ENCODE assay signal across 7 mouse cellular contexts in genomic region chr15:82364561-82364960, GRCm38 (mm10). TPM values are rescaled to one million over a fixed set of nuclear protein-coding genes. Genes with fewer than 3 reads are reported as not detected.
DNase-seq lines count a peak whose midpoint lies in the region; ATAC-seq and TF ChIP-seq lines count a peak whose summit lies in the region.
"Not testable (repeated sequence)": the region's sequence is repeated elsewhere in the genome, so short reads cannot be mapped to it uniquely, and the experiment has no call there.

No protein-coding gene starts in this region.

- not testable (repeated sequence) for TF ChIP-seq EP300 in liver, postnatal 0 days (IDR thresholded peaks at IDR 0.05; ENCODE audit: low read depth)

- peak overlapping the region; percentile 57; the same call in 1 of the 2 replicates for H3K4me3 ChIP-seq in G1E (ENCODE audit: low read depth, low read length)
- H3K4me3 ChIP-seq in gastrocnemius, adult 2 months, result peak overlapping the region; percentile 58
- not testable (repeated sequence) for H3K4me3 ChIP-seq in heart, embryonic 15.5 days; liver, embryonic 11.5 days (ENCODE audit: low read depth, low read length); liver, postnatal 0 days (ENCODE audit: low read depth, low read length)
- H3K4me3 ChIP-seq in spleen, adult 2 months (ENCODE audit: extremely low read depth, insufficient read depth, insufficient read length), result peak overlapping the region; percentile 14; the same call in 1 of the 2 replicates

- H3K4me2 ChIP-seq in heart, embryonic 15.5 days, result peak overlapping the region; percentile 45; the same call in 1 of the 2 replicates
- peak overlapping the region; percentile 42 for H3K4me2 ChIP-seq in liver, embryonic 11.5 days
- peak overlapping the region; percentile 48; the same call in 1 of the 2 replicates for H3K4me2 ChIP-seq in liver, postnatal 0 days (ENCODE audit: low read depth, low read length)

- H3K4me1 ChIP-seq in G1E (ENCODE audit: insufficient read depth, low read depth, low read length); heart, embryonic 15.5 days (replicated peaks); liver, embryonic 11.5 days (replicated peaks; ENCODE audit: control insufficient read depth, insufficient read depth, low read length); spleen, adult 2 months (ENCODE audit: control insufficient read depth, insufficient read depth, insufficient read length): not testable (repeated sequence)
- H3K4me1 ChIP-seq in liver, postnatal 0 days (ENCODE audit: insufficient read depth), result peaks cover 15% of the 10 kb centered on the region

- not testable (repeated sequence) for ATAC-seq in G1E (ENCODE audit: extremely low read depth, insufficient number of reproducible peaks, low FRiP score, poor library complexity, severe bottlenecking); heart, embryonic 15.5 days (replicated peaks; ENCODE audit: insufficient number of reproducible peaks, insufficient read depth, low FRiP score, low read depth); liver, embryonic 11.5 days (replicated peaks; ENCODE audit: low FRiP score); liver, postnatal 0 days

- DNase-seq in G1E (ENCODE audit: low spot score); gastrocnemius, adult 2 months; liver, embryonic 11.5 days (ENCODE audit: low spot score); liver, postnatal 0 days: not testable (repeated sequence)
- DNase-seq in kidney, adult 18-20 months, result peak; percentile 15
- peak in 1 of 2 experiments; percentile 1 for DNase-seq in spleen, adult 2 months (ENCODE audit: low read depth in 1 of 2, low spot score in 2 of 2)

- H3K9me3 ChIP-seq in G1E (replicated peaks); heart, embryonic 15.5 days (replicated peaks); liver, embryonic 11.5 days (ENCODE audit: control insufficient read depth, low read length); liver, postnatal 0 days (ENCODE audit: low read length): not testable (repeated sequence)

- H3K9ac ChIP-seq in heart, embryonic 15.5 days; liver, embryonic 11.5 days (ENCODE audit: low read depth, low read length); liver, postnatal 0 days (replicated peaks): not testable (repeated sequence)

- not testable (repeated sequence) for H3K27me3 ChIP-seq in G1E (ENCODE audit: insufficient read depth, low read length); heart, embryonic 15.5 days; liver, embryonic 11.5 days (replicated peaks; ENCODE audit: control insufficient read depth, insufficient read depth, low read length); liver, postnatal 0 days (ENCODE audit: insufficient read depth, low read length); spleen, adult 2 months (ENCODE audit: control insufficient read depth, insufficient read depth, low read length)

- TF ChIP-seq CTCF in G1E (IDR thresholded peaks at IDR 0.05; ENCODE audit: low read depth, low read length); gastrocnemius, adult 2 months (IDR thresholded peaks at IDR 0.05); liver, postnatal 0 days (IDR thresholded peaks at IDR 0.05; ENCODE audit: low read depth); spleen, adult 2 months (IDR thresholded peaks at IDR 0.05; ENCODE audit: extremely low read depth, insufficient read depth, insufficient read length, insufficient replicate concordance): not testable (repeated sequence)

- WGBS in heart, embryonic 15.5 days, result 8% methylated on average over 5 of the region's 9 CpGs
- WGBS in liver, embryonic 11.5 days, result 8% methylated on average over 6 of the region's 9 CpGs
- 3% methylated on average over 3 of the region's 9 CpGs for WGBS in liver, postnatal 0 days (ENCODE audit: insufficient replicate concordance)
- WGBS in spleen, adult 2 months, result 8% methylated on average over 6 of the region's 9 CpGs

- intact Hi-C loops in gastrocnemius, adult 2 months (cut with DNase I), result not testable (repeated sequence)

- H3K36me3 ChIP-seq in G1E (replicated peaks); heart, embryonic 15.5 days; liver, embryonic 11.5 days (ENCODE audit: control insufficient read depth, insufficient read depth, low read length); liver, postnatal 0 days (replicated peaks; ENCODE audit: insufficient read depth, low read length); spleen, adult 2 months (ENCODE audit: control insufficient read depth, insufficient read depth, low read length): not testable (repeated sequence)

- H3K27ac ChIP-seq in gastrocnemius, adult 2 months, result peak overlapping the region; percentile 68
- H3K27ac ChIP-seq in heart, embryonic 15.5 days, result peak overlapping the region; percentile 57; the same call in 1 of the 2 replicates
- H3K27ac ChIP-seq in liver, embryonic 11.5 days (ENCODE audit: low read depth, low read length), result not testable (repeated sequence)
- peak overlapping the region; percentile 72 for H3K27ac ChIP-seq in liver, postnatal 0 days (ENCODE audit: low read depth)
- H3K27ac ChIP-seq in spleen, adult 2 months (ENCODE audit: insufficient read depth, low read length), result peak overlapping the region; percentile 35; the same call in 1 of the 2 replicates

- not testable (repeated sequence) for TF ChIP-seq POLR2A in spleen, adult 2 months (IDR thresholded peaks at IDR 0.05; ENCODE audit: low read depth, low read length)

RNA-seq across cellular contexts. Expression of gene Ndufa6, which starts 10.4 kb away (rescaled TPM):
- total RNA-seq in G1E (2014; fragmentation: Nextera tagmentation), result 117 and 124 TPM in 2 replicates
- total RNA-seq in G1E (2017), result 344 and 364 TPM in 2 replicates
- 215 and 331 TPM in 2 replicates for polyA plus RNA-seq in G1E (2012)
- total RNA-seq in gastrocnemius, adult 2 months (2021), result 100 to 1,000 TPM; 464 to 595 TPM
- 483 and 678 TPM in 2 replicates for polyA plus RNA-seq in heart, embryonic 15.5 days (2015; fragmentation: Nextera tagmentation; extraction: Ambion mirVana)
- polyA plus RNA-seq in liver, embryonic 11.5 days (2014; fragmentation: Nextera tagmentation; extraction: Ambion mirVana), result 432 and 467 TPM in 2 replicates
- 642 and 691 TPM in 2 replicates for polyA plus RNA-seq in liver, postnatal 0 days (2015; fragmentation: Nextera tagmentation; extraction: Ambion mirVana)
- polyA plus RNA-seq in spleen, adult 2 months (2012; rRNA removed), result 95.8 and 162 TPM in 2 replicates

RNA-seq across cellular contexts. Expression of gene Cyp2d22, which starts 15.5 kb away (rescaled TPM):
- not detected in 2 replicates for total RNA-seq in G1E (2014; fragmentation: Nextera tagmentation)
- total RNA-seq in G1E (2017), result 0.11 and 1.0 TPM in 2 replicates
- polyA plus RNA-seq in G1E (2012), result not detected in 2 replicates
- 10 to 100 TPM; 13.1 to 16.4 TPM for total RNA-seq in gastrocnemius, adult 2 months (2021)
- polyA plus RNA-seq in heart, embryonic 15.5 days (2015; fragmentation: Nextera tagmentation; extraction: Ambion mirVana), result 12.3 and 14.2 TPM in 2 replicates
- 6.8 and 7.0 TPM in 2 replicates for polyA plus RNA-seq in liver, embryonic 11.5 days (2014; fragmentation: Nextera tagmentation; extraction: Ambion mirVana)
- 42.0 and 44.9 TPM in 2 replicates for polyA plus RNA-seq in liver, postnatal 0 days (2015; fragmentation: Nextera tagmentation; extraction: Ambion mirVana)
- 11.3 and 12.0 TPM in 2 replicates for polyA plus RNA-seq in spleen, adult 2 months (2012; rRNA removed)

RNA-seq across cellular contexts. Expression of gene Smdt1, which starts 25.8 kb away (rescaled TPM):
- 68.2 and 118 TPM in 2 replicates for total RNA-seq in G1E (2014; fragmentation: Nextera tagmentation)
- total RNA-seq in G1E (2017), result 115 and 129 TPM in 2 replicates
- 116 and 137 TPM in 2 replicates for polyA plus RNA-seq in G1E (2012)
- 100 to 1,000 TPM; 134 to 141 TPM for total RNA-seq in gastrocnemius, adult 2 months (2021)
- polyA plus RNA-seq in heart, embryonic 15.5 days (2015; fragmentation: Nextera tagmentation; extraction: Ambion mirVana), result 334 and 337 TPM in 2 replicates
- polyA plus RNA-seq in liver, embryonic 11.5 days (2014; fragmentation: Nextera tagmentation; extraction: Ambion mirVana), result 218 and 233 TPM in 2 replicates
- polyA plus RNA-seq in liver, postnatal 0 days (2015; fragmentation: Nextera tagmentation; extraction: Ambion mirVana), result 145 and 151 TPM in 2 replicates
- 106 and 148 TPM in 2 replicates for polyA plus RNA-seq in spleen, adult 2 months (2012; rRNA removed)

RNA-seq across cellular contexts. Expression of gene Pheta2, which starts 25.8 kb away (rescaled TPM):
- total RNA-seq in G1E (2014; fragmentation: Nextera tagmentation) (50.8 and 67.8 TPM in 2 replicates), G1E (2017) (37.9 and 42.2 TPM in 2 replicates)
- 12.5 and 18.8 TPM in 2 replicates for polyA plus RNA-seq in G1E (2012)
- under 1 TPM; 0.26 to 0.61 TPM for total RNA-seq in gastrocnemius, adult 2 months (2021)
- polyA plus RNA-seq in heart, embryonic 15.5 days (2015; fragmentation: Nextera tagmentation; extraction: Ambion mirVana), result 6.3 and 11.5 TPM in 2 replicates
- 34.0 and 35.4 TPM in 2 replicates for polyA plus RNA-seq in liver, embryonic 11.5 days (2014; fragmentation: Nextera tagmentation; extraction: Ambion mirVana)
- 16.1 and 17.5 TPM in 2 replicates for polyA plus RNA-seq in liver, postnatal 0 days (2015; fragmentation: Nextera tagmentation; extraction: Ambion mirVana)
- polyA plus RNA-seq in spleen, adult 2 months (2012; rRNA removed), result 5.1 and 5.5 TPM in 2 replicates

RNA-seq across cellular contexts. Expression of gene Naga, which starts 25.8 kb away (rescaled TPM):
- 190 and 198 TPM in 2 replicates for total RNA-seq in G1E (2014; fragmentation: Nextera tagmentation)
- 200 and 229 TPM in 2 replicates for total RNA-seq in G1E (2017)
- polyA plus RNA-seq in G1E (2012), result 274 and 333 TPM in 2 replicates
- total RNA-seq in gastrocnemius, adult 2 months (2021), result 10 to 100 TPM; 10.5 to 10.9 TPM
- polyA plus RNA-seq in heart, embryonic 15.5 days (2015; fragmentation: Nextera tagmentation; extraction: Ambion mirVana), result 39.1 and 52.3 TPM in 2 replicates
- polyA plus RNA-seq in liver, embryonic 11.5 days (2014; fragmentation: Nextera tagmentation; extraction: Ambion mirVana), result 33.7 and 37.2 TPM in 2 replicates
- 34.6 TPM in 2 replicates for polyA plus RNA-seq in liver, postnatal 0 days (2015; fragmentation: Nextera tagmentation; extraction: Ambion mirVana)
- 121 and 123 TPM in 2 replicates for polyA plus RNA-seq in spleen, adult 2 months (2012; rRNA removed)
